ENCODE assay signal across 16 mouse cellular contexts in genomic region chr3:154385831-154386312, GRCm38 (mm10). TPM values are rescaled to one million over a fixed set of nuclear protein-coding genes. Genes with fewer than 3 reads are reported as not detected.
DNase-seq lines count a peak whose midpoint lies in the region; ATAC-seq and TF ChIP-seq lines count a peak whose summit lies in the region.
"Had no signal": no experiment of that assay in that cellular context is flagged by ENCODE, and none has a peak within 500 bp of the region (broad histone marks: within the 10 kb centered on the region; RNA-seq: fewer than 3 reads in every experiment).

No protein-coding gene starts in this region.

- H3K27me3 ChIP-seq in neural tube, embryonic 11.5 days (ENCODE audit: control insufficient read depth, insufficient read depth, low read length): no peaks in the 10 kb centered on the region
- H3K27me3 ChIP-seq in forebrain, embryonic 12.5 days: peaks cover 26% of the 10 kb centered on the region; the same call in 1 of the 2 replicates
- H3K27me3 ChIP-seq in hindbrain, postnatal 0 days (ENCODE audit: insufficient read depth, low read length): no peaks in the 10 kb centered on the region

- peak; percentile 39 for ATAC-seq in neural tube, embryonic 11.5 days (ENCODE audit: insufficient read depth, low FRiP score, low TSS enrichment)
- ATAC-seq in forebrain, embryonic 12.5 days (ENCODE audit: low FRiP score): peak; percentile 73
- peak; percentile 27; the same call in 1 of the 2 replicates for ATAC-seq in hindbrain, postnatal 0 days
- ATAC-seq: intestine, embryonic 16.5 days had no signal

- 24% methylated on average over 10 of the region's 10 CpGs for WGBS in neural tube, embryonic 11.5 days
- 6% methylated on average over 10 of the region's 10 CpGs for WGBS in forebrain, embryonic 12.5 days
- 9% methylated on average over 10 of the region's 10 CpGs for WGBS in hindbrain, postnatal 0 days

- DNase-seq in neural tube, embryonic 11.5 days (ENCODE audit: low spot score): peak; percentile 57
- no peak for DNase-seq in neural tube, embryonic 10.5 days (ENCODE audit: extremely low spot score, low spot score)
- DNase-seq in hindbrain, postnatal 0 days (ENCODE audit: low spot score): peak; percentile 38
- peak; percentile 59 for DNase-seq in retina, postnatal 1 day
- DNase-seq in kidney, postnatal 4 days: no peak
- DNase-seq in kidney, postnatal 36 days: no peak
- DNase-seq: adrenal gland, adult 8-10 months; cerebellum, adult 11 months; lung, postnatal 14 days; thymus, postnatal 14 days had no signal

- no peak overlapping the region for H3K27ac ChIP-seq in neural tube, embryonic 11.5 days (ENCODE audit: low read depth, low read length)
- H3K27ac ChIP-seq in forebrain, embryonic 12.5 days: peak overlapping the region; percentile 66; the same call in 1 of the 2 replicates
- H3K27ac ChIP-seq in hindbrain, postnatal 0 days: no peak overlapping the region
- H3K27ac ChIP-seq: limb, embryonic 13.5 days had no signal

- TF ChIP-seq CTCF in hindbrain, postnatal 0 days (IDR thresholded peaks at IDR 0.05; ENCODE audit: low read depth): no peak

- no peak overlapping the region for H3K4me2 ChIP-seq in neural tube, embryonic 11.5 days (ENCODE audit: low read depth)
- no peak overlapping the region; the same call in 1 of the 2 replicates for H3K4me2 ChIP-seq in forebrain, embryonic 12.5 days
- H3K4me2 ChIP-seq in hindbrain, postnatal 0 days (ENCODE audit: low read depth, low read length): no peak overlapping the region
- H3K4me2 ChIP-seq: limb, embryonic 13.5 days had no signal

- peaks cover 7% of the 10 kb centered on the region; the same call in 1 of the 2 replicates for H3K4me1 ChIP-seq in neural tube, embryonic 11.5 days (ENCODE audit: control insufficient read depth, insufficient read depth, low read length)
- H3K4me1 ChIP-seq in forebrain, embryonic 12.5 days: peaks cover 44% of the 10 kb centered on the region
- no peaks in the 10 kb centered on the region for H3K4me1 ChIP-seq in hindbrain, postnatal 0 days (ENCODE audit: insufficient read depth, low read length)
- H3K4me1 ChIP-seq: limb, embryonic 13.5 days had no signal

- H3K4me3 ChIP-seq in neural tube, embryonic 11.5 days (ENCODE audit: low read depth, low read length): no peak overlapping the region
- H3K4me3 ChIP-seq in forebrain, embryonic 12.5 days (replicated peaks): no peak overlapping the region
- H3K4me3 ChIP-seq in hindbrain, postnatal 0 days (ENCODE audit: low read length): no peak overlapping the region
- H3K4me3 ChIP-seq: erythroblast, embryonic 14.5 days; limb, embryonic 13.5 days had no signal

- H3K9me3 ChIP-seq in neural tube, embryonic 11.5 days (ENCODE audit: control insufficient read depth, low read length): no peaks in the 10 kb centered on the region
- no peaks in the 10 kb centered on the region for H3K9me3 ChIP-seq in forebrain, embryonic 12.5 days
- no peaks in the 10 kb centered on the region for H3K9me3 ChIP-seq in hindbrain, postnatal 0 days (ENCODE audit: low read length)
- H3K9me3 ChIP-seq: limb, embryonic 13.5 days had no signal

- H3K36me3 ChIP-seq in neural tube, embryonic 11.5 days (ENCODE audit: control insufficient read depth, insufficient read depth, low read length): no peaks in the 10 kb centered on the region
- no peaks in the 10 kb centered on the region for H3K36me3 ChIP-seq in forebrain, embryonic 12.5 days (replicated peaks)
- H3K36me3 ChIP-seq in hindbrain, postnatal 0 days (ENCODE audit: insufficient read depth, low read length): no peaks in the 10 kb centered on the region
- H3K36me3 ChIP-seq: G1E; limb, embryonic 13.5 days had no signal

- H3K9ac ChIP-seq in neural tube, embryonic 11.5 days (ENCODE audit: low read length): no peak overlapping the region
- H3K9ac ChIP-seq in forebrain, embryonic 12.5 days: no peak overlapping the region
- no peak overlapping the region for H3K9ac ChIP-seq in hindbrain, postnatal 0 days (replicated peaks; ENCODE audit: low read length)
- H3K9ac ChIP-seq: limb, embryonic 13.5 days had no signal

RNA-seq across cellular contexts. Expression of gene Lhx8, which starts 55.4 kb away (rescaled TPM):
- polyA plus RNA-seq in neural tube, embryonic 11.5 days (2014; fragmentation: Nextera tagmentation; extraction: Ambion mirVana): 0.22 and 0.27 TPM in 2 replicates
- polyA plus RNA-seq in forebrain, embryonic 12.5 days (2016; fragmentation: Nextera tagmentation; extraction: Ambion mirVana): 25.0 and 55.4 TPM in 2 replicates
- total RNA-seq in hindbrain, postnatal 0 days (2014; rRNA removed): not detected in 2 replicates
- 0.20 and 0.21 TPM in 2 replicates for polyA plus RNA-seq in hindbrain, postnatal 0 days (2015; fragmentation: Nextera tagmentation; extraction: Ambion mirVana)
- total RNA-seq: granulocyte monocyte progenitor cell, adult 5-6 weeks had no signal
- polyA plus RNA-seq: erythroblast, embryonic 14.5 days; G1E; intestine, embryonic 16.5 days had no signal

Comparison
In these comparisons a context has a peak if more than half of its experiments do, and no peak if none do; other contexts are left out.
1. DNase-seq: peak in neural tube, embryonic 11.5 days (single experiment), hindbrain, postnatal 0 days (single experiment) and retina, postnatal 1 day (single experiment); none in neural tube, embryonic 10.5 days (single experiment), kidney, postnatal 4 days (0 of 2) and kidney, postnatal 36 days (0 of 2).
2. RNA of gene Lhx8, which starts 55.4 kb away (polyA plus RNA-seq): 25.0 to 55.4 TPM in forebrain, embryonic 12.5 days; 0.22 to 0.27 TPM in neural tube, embryonic 11.5 days and 0.20 to 0.21 TPM in hindbrain, postnatal 0 days; every median in the first group is over 10 times any median in the second.
3. Peak in every context shown above with its lines, with median percentiles within 50 percentile points of each other: ATAC-seq.